Mouse (Mus musculus): ENCODE measurements around the gene Gpa33.

- TF ChIP-seq CTCF (IDR thresholded peaks at IDR 0.05; ENCODE audit: low read depth, low read length): no peak
- TF ChIP-seq POLR2A (IDR thresholded peaks at IDR 0.05; ENCODE audit: insufficient read depth, low read length): no peak
Measured at GRCm38 (mm10) chr1:166181510-166181909, 51.5 kb downstream of the Gpa33 start.

Data from ES-Bruce4 (cell line).